Mouse (Mus musculus): ENCODE data around the gene Clec2g. TPM values are rescaled to one million over a fixed set of nuclear protein-coding genes. Genes with fewer than 3 reads are reported as not detected.

Clec2g gene
- total and polyA plus RNA-seq, 3 experiments: 0.04 TPM; not detected in 2

- H3K27me3 ChIP-seq (ENCODE audit: control insufficient read depth in 1 of 2, insufficient read depth in 2 of 2, low read length in 2 of 2): no peaks in the 10 kb centered on the region
- no peak for TF ChIP-seq UBTF (IDR thresholded peaks at IDR 0.05; ENCODE audit: borderline replicate concordance, insufficient read depth, low read depth, low read length)
- no peak for TF ChIP-seq TAL1 (IDR thresholded peaks at IDR 0.05; ENCODE audit: low read length)
- no peak for TF ChIP-seq MYB (IDR thresholded peaks at IDR 0.05; ENCODE audit: low read depth, low read length)
- no peak for TF ChIP-seq NRF1 (IDR thresholded peaks at IDR 0.05; ENCODE audit: insufficient read depth, low read depth, low read length, poor library complexity, severe bottlenecking)
- TF ChIP-seq MEF2A (IDR thresholded peaks at IDR 0.05; ENCODE audit: extremely low read depth, insufficient replicate concordance, low read depth, low read length, poor library complexity, severe bottlenecking): peak; percentile 4; the same call in 1 of the 2 replicates
- TF ChIP-seq POLR2AphosphoS5 (IDR thresholded peaks at IDR 0.05; ENCODE audit: borderline replicate concordance, low read depth, low read length): no peak
- no peak for TF ChIP-seq SIN3A (IDR thresholded peaks at IDR 0.05; ENCODE audit: low read length)
- TF ChIP-seq SMC3 (IDR thresholded peaks at IDR 0.05; ENCODE audit: low read depth, low read length): peak; percentile 40
- no peak for TF ChIP-seq MAFK (IDR thresholded peaks at IDR 0.05; ENCODE audit: borderline replicate concordance, low read depth, low read length)
- TF ChIP-seq USF2 (IDR thresholded peaks at IDR 0.05; ENCODE audit: borderline replicate concordance in 1 of 2, insufficient read depth in 1 of 2, low read depth in 1 of 2, low read length in 2 of 2): no peak
- TF ChIP-seq CHD1 (IDR thresholded peaks at IDR 0.05; ENCODE audit: low read depth, low read length): no peak
- TF ChIP-seq POLR2A (IDR thresholded peaks at IDR 0.05; ENCODE audit: control insufficient read depth in 1 of 2, insufficient read depth in 1 of 2, low read depth in 1 of 2, low read length in 2 of 2, poor library complexity in 1 of 2): no peak
- TF ChIP-seq ETS1 (IDR thresholded peaks at IDR 0.05; ENCODE audit: low read depth, low read length): no peak
- TF ChIP-seq TBP (IDR thresholded peaks at IDR 0.05; ENCODE audit: low read depth, low read length): no peak
- peak; percentile 93 for TF ChIP-seq POLR2AphosphoS2 (IDR thresholded peaks at IDR 0.05; ENCODE audit: low read length)
- no peak for TF ChIP-seq USF1 (IDR thresholded peaks at IDR 0.05; ENCODE audit: low read depth, low read length)
- peak; percentile 63; the same call in 1 of the 2 replicates for TF ChIP-seq ZMIZ1 (IDR thresholded peaks at IDR 0.05; ENCODE audit: low read depth, low read length)
- TF ChIP-seq CTCF (IDR thresholded peaks at IDR 0.05 in 2 of 3, conservative IDR thresholded peaks at IDR 0.05 in 1 of 3; ENCODE audit: control insufficient read depth in 1 of 3, insufficient read depth in 1 of 3, low read depth in 2 of 3, low read length in 3 of 3, poor library complexity in 1 of 3, severe bottlenecking in 1 of 3): no peak
- TF ChIP-seq GATA1 (IDR thresholded peaks at IDR 0.05; ENCODE audit: low read depth, low read length): no peak
- TF ChIP-seq MAZ (IDR thresholded peaks at IDR 0.05; ENCODE audit: low read depth, low read length): no peak
- no peak for TF ChIP-seq TCF12 (IDR thresholded peaks at IDR 0.05; ENCODE audit: low read depth, low read length)
- H3K9me3 ChIP-seq (replicated peaks; ENCODE audit: insufficient read depth, low read length): no peaks in the 10 kb centered on the region
- H3K4me1 ChIP-seq (ENCODE audit: control insufficient read depth in 1 of 2, insufficient read depth in 2 of 2, low read length in 2 of 2): peaks cover 3% of the 10 kb centered on the region in 2 experiments; a peak in 3 of 4 replicates
- no peaks in the 10 kb centered on the region for H3K79me2 ChIP-seq (ENCODE audit: control insufficient read depth, insufficient read depth, low read length, poor library complexity)
- no peak for DNase-seq (ENCODE audit: low read depth, low spot score)
- H3K36me3 ChIP-seq (ENCODE audit: control insufficient read depth in 1 of 2, insufficient read depth in 2 of 2, low read length in 2 of 2): peaks cover 3 to 16% of the 10 kb centered on the region in 2 experiments; a peak in 2 of 4 replicates
- H3K4me3 ChIP-seq (ENCODE audit: control insufficient read depth in 1 of 2, insufficient read depth in 1 of 2, low read depth in 2 of 2, low read length in 2 of 2): no peak overlapping the region
- H3K27ac ChIP-seq (ENCODE audit: control insufficient read depth, low read depth, low read length): no peak overlapping the region
- no peak overlapping the region for H3K9ac ChIP-seq (ENCODE audit: control insufficient read depth, low read depth, low read length, poor library complexity, severe bottlenecking)
These were observed 96.8 kb downstream of the Clec2g start for GRCm38 (mm10) chr6:129030964-129031363.

Measured in MEL (cell line).